In the genomic region with DNA sequence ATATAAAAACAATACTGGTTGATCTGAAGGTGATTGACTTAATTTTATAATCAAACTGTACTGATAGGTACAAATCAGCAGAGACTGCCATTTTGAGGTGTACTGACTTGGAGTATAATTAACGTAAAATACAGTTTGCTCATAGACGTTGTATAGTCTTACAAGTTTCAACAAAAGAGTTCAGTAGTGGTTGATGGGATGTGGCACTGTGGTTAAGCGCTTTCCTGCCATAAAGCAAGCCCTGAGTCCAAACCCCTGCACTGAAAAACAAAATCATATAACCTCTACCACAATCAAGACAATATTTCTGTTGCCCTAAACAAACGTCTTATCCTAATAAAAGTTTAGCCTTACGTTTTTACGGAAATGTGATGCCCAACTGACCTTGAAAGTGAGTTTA, we compare ENCODE assay signal across 21 mouse cellular contexts. TPM values are rescaled to one million over a fixed set of nuclear protein-coding genes. Genes with fewer than 3 reads are reported as not detected.
"Had no signal": no experiment of that assay in that cellular context is flagged by ENCODE, and none has a peak within 500 bp of the region (broad histone marks: within the 10 kb centered on the region; RNA-seq: fewer than 3 reads in every experiment).

No protein-coding gene starts in this region.

- H3K9me3 ChIP-seq: limb, embryonic 15.5 days; liver, embryonic 12.5 days; megakaryocyte, embryonic 14.5 days; midbrain, embryonic 15.5 days had no signal

- H3K4me3 ChIP-seq: left cerebral cortex, adult 2 months; limb, embryonic 15.5 days; liver, embryonic 12.5 days; megakaryocyte, embryonic 14.5 days; midbrain, embryonic 15.5 days had no signal

- H3K27ac ChIP-seq: left cerebral cortex, adult 2 months; limb, embryonic 15.5 days; liver, embryonic 12.5 days; midbrain, embryonic 15.5 days; stomach, postnatal 0 days had no signal

- ATAC-seq: intestine, postnatal 0 days; liver, embryonic 12.5 days; midbrain, embryonic 15.5 days had no signal

- H3K4me2 ChIP-seq: limb, embryonic 15.5 days; liver, embryonic 12.5 days; lung, embryonic 14.5 days; midbrain, embryonic 11.5 days; midbrain, embryonic 15.5 days had no signal

- H3K27me3 ChIP-seq: limb, embryonic 15.5 days; liver, embryonic 12.5 days; megakaryocyte, embryonic 14.5 days; midbrain, embryonic 15.5 days had no signal

- H3K4me1 ChIP-seq: limb, embryonic 15.5 days; liver, embryonic 12.5 days; midbrain, embryonic 15.5 days had no signal

- H3K9ac ChIP-seq: limb, embryonic 15.5 days; liver, embryonic 12.5 days; lung, embryonic 14.5 days; midbrain, embryonic 15.5 days had no signal

- DNase-seq: kidney, adult 8-10 months; kidney, postnatal 25 days; lung, embryonic 14.5 days; lung, postnatal 10 days; lung, postnatal 4 days; right cerebral cortex, adult 18-20 months; right cerebral cortex, postnatal 25 days had no signal

RNA-seq across cellular contexts. Expression of a gene that starts 49.2 kb away (rescaled TPM):
- total RNA-seq: layer of hippocampus, postnatal 25 days; left cerebral cortex, adult 2 months; left cerebral cortex, postnatal 25 days had no signal
- polyA plus RNA-seq: intestine, postnatal 0 days; limb, embryonic 11.5 days; limb, embryonic 15.5 days; liver, embryonic 12.5 days; liver, embryonic 16.5 days; lung, embryonic 14.5 days; midbrain, embryonic 11.5 days; midbrain, embryonic 15.5 days; neural tube, embryonic 14.5 days; small intestine, adult 2 months; stomach, postnatal 0 days had no signal
